16 mouse cellular contexts compared by ENCODE assay signal in the genomic region with DNA sequence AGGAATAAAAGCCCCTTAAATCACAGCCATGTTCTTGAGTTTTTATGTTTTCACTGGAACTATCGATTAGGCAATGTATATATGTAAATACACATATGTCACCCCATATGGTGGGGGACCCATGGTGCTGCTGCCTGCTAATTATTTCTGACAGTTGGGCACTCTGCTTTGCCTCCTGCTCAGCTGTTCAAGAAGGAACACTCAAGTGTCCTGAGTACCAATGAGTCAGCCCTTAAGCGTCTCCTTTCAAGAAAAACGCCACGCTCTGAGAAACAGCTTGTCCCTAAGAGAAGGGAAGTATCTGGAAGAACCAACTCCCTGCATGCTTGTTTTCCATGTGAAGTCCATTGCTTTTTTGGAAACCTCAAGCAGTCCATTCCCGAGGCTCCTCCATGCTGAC.
"Had no signal": no experiment of that assay in that cellular context is flagged by ENCODE, and none has a peak within 500 bp of the region (broad histone marks: within the 10 kb centered on the region; RNA-seq: fewer than 3 reads in every experiment).

No protein-coding gene starts in this region.

- H3K4me3 ChIP-seq: limb, embryonic 15.5 days; liver, embryonic 13.5 days; megakaryocyte, embryonic 14.5 days; midbrain, embryonic 15.5 days; neural tube, embryonic 12.5 days had no signal

- DNase-seq: kidney, adult 8-10 months; kidney, postnatal 25 days; layer of hippocampus, adult 9-11 months; layer of hippocampus, postnatal 36 days; liver, embryonic 13.5 days; liver, postnatal 0 days; thymus, adult 2 months; thymus, postnatal 25 days had no signal

- H3K9me3 ChIP-seq: limb, embryonic 15.5 days; liver, embryonic 13.5 days; midbrain, embryonic 15.5 days; neural tube, embryonic 12.5 days had no signal

- H3K27ac ChIP-seq: limb, embryonic 15.5 days; liver, embryonic 13.5 days; macrophage; midbrain, embryonic 15.5 days; neural tube, embryonic 12.5 days; stomach, postnatal 0 days had no signal

- ATAC-seq: intestine, postnatal 0 days; liver, postnatal 0 days; midbrain, embryonic 15.5 days had no signal

- H3K4me1 ChIP-seq: limb, embryonic 15.5 days; liver, embryonic 13.5 days had no signal

- H3K4me2 ChIP-seq: limb, embryonic 15.5 days; liver, embryonic 13.5 days; midbrain, embryonic 11.5 days; midbrain, embryonic 15.5 days; neural tube, embryonic 12.5 days had no signal

- H3K27me3 ChIP-seq: limb, embryonic 15.5 days; liver, embryonic 13.5 days; megakaryocyte, embryonic 14.5 days; midbrain, embryonic 15.5 days; neural tube, embryonic 12.5 days had no signal

- H3K9ac ChIP-seq: limb, embryonic 15.5 days; liver, embryonic 13.5 days; liver, postnatal 0 days; midbrain, embryonic 15.5 days; neural tube, embryonic 12.5 days had no signal
